Mouse (Mus musculus) left cerebral cortex, postnatal 14 days (tissue): Measurements from ENCODE around the gene Srpk3. TPM values are rescaled to one million over a fixed set of nuclear protein-coding genes. Genes with fewer than 3 reads are reported as not detected.

Source experiments
- DNase-seq, 2 experiments: peaks; one replicate each; pipeline ENCODE4 v3.0.0; 2021 to 2022; ENCODE audit warnings: low spot score in 2 of 2, mixed read lengths in 1 of 2
- intact Hi-C: fragments of 180-260 bp; cut with DNase I; formaldehyde crosslinking; loops from one replicate; pipeline ENCODE4 v1.15.1; 2025
- total RNA-seq, 2 experiments: library from RNA; stranded (reverse); gene quantifications; 2 replicates each; pipeline ENCODE4 v1.2.3; 2021

The Srpk3 gene
- total RNA-seq, 2 experiments from 2014 or later, result 5.8 to 7.0 TPM

DNA sequence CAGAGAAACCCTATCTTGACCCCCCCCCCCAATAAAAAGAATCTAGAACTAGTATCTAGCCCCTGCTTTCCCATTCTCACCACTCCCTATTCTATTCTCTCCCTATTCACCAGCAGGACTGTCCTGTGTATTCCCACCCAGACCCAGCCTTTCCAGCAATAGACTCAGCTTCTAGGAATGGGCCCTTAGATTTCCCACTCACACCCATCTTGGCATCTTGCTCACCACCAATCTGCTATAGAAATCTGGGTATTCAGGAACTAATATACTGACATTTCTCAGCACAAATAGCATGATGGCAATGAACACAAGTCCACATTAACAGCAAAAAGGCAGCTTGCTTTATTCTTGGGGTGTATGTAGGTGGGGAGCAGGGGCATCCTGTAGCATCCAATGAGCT, 18.8 kb downstream of the Srpk3 start:
- DNase-seq, result no peak
- intact Hi-C loops, result no loop called here

DNA sequence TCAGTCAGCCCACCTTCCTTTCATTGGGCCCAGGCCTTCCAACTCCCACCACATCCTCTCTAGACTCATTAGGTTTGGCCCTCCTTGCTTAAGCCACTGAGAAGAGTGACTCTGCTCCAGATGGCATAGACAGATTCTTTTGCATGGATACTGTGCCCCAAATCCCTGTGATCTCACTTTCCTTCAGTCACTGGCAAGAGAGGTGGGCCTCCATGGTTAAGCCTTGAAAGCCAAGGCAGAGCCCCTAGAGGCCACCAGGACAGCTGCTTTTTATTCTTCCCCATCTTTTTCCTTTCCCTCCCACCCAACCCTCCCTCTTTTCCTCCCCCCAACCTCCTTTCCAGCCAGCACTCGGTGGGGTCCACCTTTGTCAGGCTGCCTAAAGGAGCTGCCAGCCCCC, 19.3 kb downstream of the Srpk3 start:
- intact Hi-C loops, result no loop called here
- no peak for DNase-seq

DNA sequence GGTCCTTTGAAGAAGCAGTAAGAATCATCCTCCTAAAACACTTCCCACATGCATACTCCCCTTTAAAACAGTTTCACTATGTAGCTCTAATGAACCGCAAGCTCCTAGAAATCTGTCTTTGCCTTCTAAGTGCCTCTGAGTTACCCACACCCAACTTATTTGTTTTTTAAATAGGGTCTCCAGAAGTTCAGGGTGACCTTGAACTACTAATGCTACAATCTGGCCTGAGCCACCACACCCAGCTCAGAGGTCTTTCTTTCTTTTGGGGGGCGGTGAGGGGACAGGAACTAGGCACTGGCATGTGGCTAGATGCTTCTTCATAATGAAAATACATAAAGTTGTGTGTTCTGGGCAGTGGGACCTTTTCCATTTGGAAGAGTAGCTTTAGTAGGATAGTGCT, 23.3 kb downstream of the Srpk3 start:
- DNase-seq, result no peak
- intact Hi-C loops, result loop anchor here (5.0 kb wide), 1 partner anchor 150 kb away; no protein-coding TSS in a partner anchor

DNA sequence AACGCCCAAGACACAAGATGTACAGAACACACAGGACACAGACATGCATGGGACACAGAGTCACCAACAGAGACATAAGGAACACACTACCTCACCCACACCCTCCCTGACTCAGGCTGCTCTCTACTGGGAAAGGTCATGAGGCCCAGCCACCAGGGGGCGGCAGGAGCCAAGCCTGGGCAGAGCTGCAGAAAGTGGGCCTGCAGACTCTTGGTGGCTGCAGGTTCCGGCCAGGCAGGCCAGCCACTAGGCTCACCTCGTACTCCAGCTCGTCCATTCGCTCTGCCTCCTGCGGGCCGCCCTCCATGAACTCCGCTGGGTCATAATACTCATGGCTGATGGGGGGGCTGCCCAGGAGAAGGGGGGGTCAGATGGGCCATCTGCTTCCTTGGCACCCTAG, 24.3 kb downstream of the Srpk3 start:
- intact Hi-C loops, result loop anchor here (5.0 kb wide), 1 partner anchor 149 kb away; no protein-coding TSS in a partner anchor
- DNase-seq, result peak; percentile 50 to 63

DNA sequence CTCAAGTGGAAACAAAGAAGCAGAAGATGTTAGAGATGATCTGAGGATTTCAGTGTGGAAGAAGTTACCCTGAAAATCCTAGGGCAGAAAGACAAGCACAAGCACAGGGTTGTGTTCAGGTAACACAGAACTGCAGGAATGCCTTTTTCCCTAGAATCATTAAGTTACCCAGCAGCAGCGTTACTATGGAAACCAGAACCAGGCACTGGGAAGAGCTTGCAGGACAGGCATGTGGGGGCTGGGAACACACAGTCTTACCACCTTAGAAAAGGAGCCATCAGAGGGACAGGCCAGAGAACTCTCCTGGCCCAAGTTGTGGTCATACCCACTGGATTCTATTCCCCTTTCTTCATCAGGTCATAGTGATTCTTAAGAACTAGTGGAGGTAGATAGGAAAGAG, 31.6 kb downstream of the Srpk3 start:
- intact Hi-C loops, result no loop called here
- peak in 1 of 2 experiments; percentile 30 for DNase-seq

DNA sequence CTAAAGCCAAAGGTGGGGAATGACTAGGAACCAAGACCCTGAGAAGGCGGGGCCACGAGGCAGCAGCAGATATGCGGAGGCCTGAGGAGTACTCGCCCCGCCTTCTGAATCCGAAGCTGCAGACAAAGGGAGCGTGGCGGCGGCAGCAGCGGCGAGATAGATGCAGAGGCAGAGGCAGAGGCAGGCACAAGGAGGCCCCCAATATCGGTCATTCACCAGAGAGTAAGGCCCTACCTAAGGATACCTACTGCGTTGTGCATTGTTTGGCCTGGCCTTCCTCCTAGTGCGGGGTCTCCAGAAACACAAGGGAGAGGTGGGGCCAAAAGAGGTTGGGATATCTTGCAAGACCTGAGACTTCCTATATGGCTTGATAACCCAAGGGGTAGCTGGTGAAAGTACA, 40.9 kb downstream of the Srpk3 start:
- intact Hi-C loops, result no loop called here
- no peak for DNase-seq

DNA sequence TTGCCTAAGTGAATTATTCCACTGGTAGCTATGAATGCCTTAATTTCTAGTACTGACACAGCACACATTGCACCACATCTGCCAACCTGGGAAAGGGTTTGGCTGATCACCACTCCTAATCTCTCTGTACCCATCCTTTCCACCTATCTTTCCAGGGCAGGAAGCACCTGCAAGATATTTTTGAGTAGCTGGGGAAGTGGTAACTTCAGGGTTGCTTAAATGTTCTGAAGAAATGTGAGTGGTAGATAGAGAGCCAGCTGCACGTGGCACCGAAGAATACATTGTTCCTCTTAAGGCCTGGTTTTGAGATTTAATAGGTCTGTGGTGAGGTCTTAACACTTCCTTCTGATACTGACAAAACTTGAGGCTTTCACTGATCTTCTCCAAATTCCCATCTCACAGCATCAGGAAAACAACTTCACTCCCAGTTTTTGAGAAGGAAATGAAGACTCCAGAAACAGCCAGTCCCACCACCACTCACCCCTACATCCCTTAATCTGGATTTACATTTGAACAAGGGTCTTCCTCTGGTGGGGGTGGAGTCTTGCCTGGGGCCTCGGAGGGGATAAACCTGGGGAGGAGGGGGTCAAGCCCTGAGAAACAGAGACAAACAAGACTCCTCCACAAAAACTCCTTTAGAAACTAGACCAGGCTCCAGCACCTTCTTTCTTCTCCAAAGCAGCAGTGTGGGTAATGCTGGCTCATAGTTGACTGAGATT, 42.5 kb downstream of the Srpk3 start:
- intact Hi-C loops, result no loop called here
- DNase-seq, result no peak

DNA sequence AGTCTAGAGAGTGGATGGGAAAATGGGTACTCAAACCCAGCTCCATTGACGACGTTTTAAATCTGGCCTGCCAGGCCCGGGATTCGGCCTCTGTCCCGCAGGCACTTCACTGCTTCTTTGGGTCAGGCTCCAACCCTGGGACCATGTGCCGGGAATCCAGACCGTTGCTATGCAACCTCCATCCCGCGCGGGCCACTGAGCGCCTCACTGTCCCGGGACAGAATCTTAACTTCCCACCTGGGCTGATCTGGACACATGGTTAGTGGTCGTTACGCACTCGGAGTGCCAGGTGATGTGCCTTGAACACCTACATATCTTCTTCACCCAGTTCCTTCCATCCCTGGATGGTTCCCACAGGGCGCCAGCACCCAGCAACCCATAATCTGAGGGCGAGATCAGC, 49.5 kb downstream of the Srpk3 start:
- peak; percentile 2 to 9 for DNase-seq
- intact Hi-C loops, result no loop called here

DNA sequence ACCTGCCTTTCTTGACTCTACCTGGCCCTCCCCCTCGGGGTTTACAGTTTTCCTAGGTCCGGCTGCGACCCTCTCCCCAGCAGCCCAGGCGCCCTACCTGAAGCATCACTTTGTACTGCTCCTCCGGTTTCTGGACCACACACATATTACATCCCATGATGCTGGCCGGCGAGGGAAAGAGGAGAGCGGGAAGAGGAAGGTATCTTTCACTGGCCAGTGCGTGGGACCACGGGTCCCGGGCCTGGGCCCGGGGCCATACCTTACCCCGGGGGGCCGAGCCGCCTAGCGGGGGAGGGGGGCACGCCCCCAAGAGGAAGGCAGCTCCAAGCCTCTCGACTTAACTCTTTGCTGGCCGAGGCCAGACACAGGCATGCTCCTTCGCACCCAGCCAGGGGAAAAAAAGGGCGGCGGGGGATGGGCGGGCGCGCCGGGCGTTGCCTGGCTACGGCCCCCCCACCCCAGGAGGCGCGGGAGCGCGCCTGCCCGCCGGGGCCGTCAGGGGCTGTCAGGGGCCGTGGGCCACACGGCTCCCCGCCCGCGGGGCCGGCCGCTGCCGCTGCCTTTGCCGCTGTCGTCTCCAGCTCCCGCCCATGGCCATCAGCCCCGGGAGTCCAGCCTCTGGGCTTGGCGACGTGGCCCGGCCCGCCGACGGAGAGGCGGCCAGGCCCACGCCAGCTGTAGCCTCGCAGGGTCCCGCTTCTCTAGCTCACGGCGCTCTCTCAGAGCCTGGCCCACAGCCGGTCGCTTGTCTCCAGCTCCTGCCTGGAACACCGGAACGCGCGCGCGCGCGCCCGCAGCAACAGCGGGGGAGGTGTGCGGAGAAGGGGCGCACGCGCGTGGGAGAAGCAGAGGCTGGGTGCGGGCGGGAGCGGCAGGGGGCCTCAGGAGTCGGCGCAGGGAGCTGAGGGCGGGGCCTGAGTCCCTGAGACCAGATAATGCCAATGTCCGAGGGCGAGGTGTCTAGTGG, 50.3 kb downstream of the Srpk3 start, which contains the start of gene Pdzd4:
Pdzd4 (minus strand) TSS at position 785 of the 967 bp plus-strand sequence.
- intact Hi-C loops, result no loop called here
- DNase-seq, result peak; percentile 37 to 61

Other genes starting within 250 kb of the Srpk3 start
- gene Dusp9, start 135.0 kb upstream of the Srpk3 start, total RNA-seq, result under 1 TPM; 0.79 to 0.82 TPM
- gene Pnck, start 114.3 kb upstream of the Srpk3 start, total RNA-seq, result 100 to 1,000 TPM; 145 to 153 TPM
- 10 to 100 TPM; 85.8 to 86.1 TPM for gene Slc6a8, start 101.3 kb upstream of the Srpk3 start, total RNA-seq
- 10 to 100 TPM; 69.5 to 78.3 TPM for gene Bcap31, start 58.2 kb upstream of the Srpk3 start, total RNA-seq
- gene Abcd1, start 57.8 kb upstream of the Srpk3 start, total RNA-seq, result 10 to 100 TPM; 14.8 to 14.9 TPM
- 10 to 100 TPM in 1 of 2 experiments, 1 to 10 TPM in 1; 9.9 to 13.4 TPM for gene Plxnb3, start 17.3 kb upstream of the Srpk3 start, total RNA-seq
- 100 to 1,000 TPM; 167 to 178 TPM for gene Idh3g, start 12.5 kb downstream of the Srpk3 start, total RNA-seq
- gene Ssr4, start 12.6 kb downstream of the Srpk3 start, total RNA-seq, result 100 to 1,000 TPM in 1 of 2 experiments, 10 to 100 TPM in 1; 94.7 to 109 TPM
- 100 to 1,000 TPM; 113 to 120 TPM for gene Pdzd4, start 50.6 kb downstream of the Srpk3 start, total RNA-seq
- gene Avpr2, start 117.7 kb downstream of the Srpk3 start, total RNA-seq, result not detected
- gene L1cam, start 121.7 kb downstream of the Srpk3 start, total RNA-seq, result 100 to 1,000 TPM; 240 to 245 TPM
- gene Arhgap4, start 147.5 kb downstream of the Srpk3 start, total RNA-seq, result 1 to 10 TPM; 5.5 to 6.0 TPM
- gene Naa10, start 147.5 kb downstream of the Srpk3 start, total RNA-seq, result 10 to 100 TPM; 57.2 to 58.8 TPM
- 1 to 10 TPM; 5.4 to 6.4 TPM for gene Renbp, start 156.4 kb downstream of the Srpk3 start, total RNA-seq
- gene Hcfc1, start 192.0 kb downstream of the Srpk3 start, total RNA-seq, result 10 to 100 TPM; 71.8 to 73.7 TPM
- 10 to 100 TPM; 32.1 to 38.5 TPM for gene Irak1, start 249.5 kb downstream of the Srpk3 start, total RNA-seq